Mouse (Mus musculus): ENCODE data around the gene Pom121l2. TPM values are rescaled to one million over a fixed set of nuclear protein-coding genes. Genes with fewer than 3 reads are reported as not detected.

The Pom121l2 gene
- polyA plus RNA-seq, 1 experiment from 2014 or later = 0.20 TPM

GRCm38 (mm10) chr13:21995331-21995914, 14.4 kb downstream of the Pom121l2 start:
- Histone ChIP-seq H3K9me3 (no peaks in the 10 kb centered on the region), H3K27ac (no peak overlapping the region), H3K4me3 (peak overlapping the region; percentile 33), H3K4me1 (peaks cover 14% of the 10 kb centered on the region; the same call in 1 of the 2 replicates), H3K9ac (no peak overlapping the region), H3K27me3 (peaks cover 67% of the 10 kb centered on the region), H3K36me3 (no peaks in the 10 kb centered on the region), H3K4me2 (peak overlapping the region; percentile 44)
- ATAC-seq (ENCODE audit: insufficient number of reproducible peaks, low FRiP score, low TSS enrichment, low read depth) = no peak
- WGBS = under 1% methylated on average over 21 of the region's 21 CpGs

GRCm38 (mm10) chr13:21996101-21996839, 15.3 kb downstream of the Pom121l2 start:
- no peak for ATAC-seq (ENCODE audit: insufficient number of reproducible peaks, low FRiP score, low TSS enrichment, low read depth)
- Histone ChIP-seq H3K4me3 (peak overlapping the region; percentile 33), H3K27me3 (peaks cover 76% of the 10 kb centered on the region), H3K4me1 (peaks cover 14% of the 10 kb centered on the region; the same call in 1 of the 2 replicates), H3K27ac (no peak overlapping the region), H3K9me3 (no peaks in the 10 kb centered on the region), H3K36me3 (no peaks in the 10 kb centered on the region), H3K4me2 (peak overlapping the region; percentile 44), H3K9ac (no peak overlapping the region)
- WGBS = 3% methylated on average over 12 of the region's 12 CpGs

- Histone ChIP-seq H3K4me1 (peaks cover 15% of the 10 kb centered on the region; the same call in 1 of the 2 replicates), H3K9me3 (no peaks in the 10 kb centered on the region), H3K27ac (no peak overlapping the region), H3K4me2 (peak overlapping the region; percentile 32), H3K36me3 (no peaks in the 10 kb centered on the region), H3K27me3 (peaks cover 81% of the 10 kb centered on the region), H3K4me3 (peak overlapping the region; percentile 13; the same call in 1 of the 2 replicates), H3K9ac (no peak overlapping the region)
- ATAC-seq (ENCODE audit: insufficient number of reproducible peaks, low FRiP score, low TSS enrichment, low read depth) = no peak
- WGBS = under 1% methylated on average over 13 of the region's 13 CpGs
These were observed 15.8 kb downstream of the Pom121l2 start for GRCm38 (mm10) chr13:21996840-21997185.

- ATAC-seq (ENCODE audit: insufficient number of reproducible peaks, low FRiP score, low TSS enrichment, low read depth) = no peak
- H3K9me3 ChIP-seq = no peaks in the 10 kb centered on the region
- peak overlapping the region; percentile 13; the same call in 1 of the 2 replicates for H3K4me3 ChIP-seq
- no peaks in the 10 kb centered on the region for H3K36me3 ChIP-seq
- no peak overlapping the region for H3K9ac ChIP-seq
- peaks cover 17% of the 10 kb centered on the region; the same call in 1 of the 2 replicates for H3K4me1 ChIP-seq
- WGBS = 4% methylated on average over 21 of the region's 21 CpGs
- peak overlapping the region; percentile 32 for H3K4me2 ChIP-seq
- no peak overlapping the region for H3K27ac ChIP-seq
- peaks cover 86% of the 10 kb centered on the region for H3K27me3 ChIP-seq
These were observed 16.3 kb downstream of the Pom121l2 start for GRCm38 (mm10) chr13:21997201-21997820.

GRCm38 (mm10) chr13:21997821-21998220, 16.8 kb downstream of the Pom121l2 start:
- Histone ChIP-seq H3K4me3 (no peak overlapping the region), H3K27me3 (peaks cover 90% of the 10 kb centered on the region), H3K9ac (no peak overlapping the region), H3K9me3 (no peaks in the 10 kb centered on the region), H3K4me1 (peaks cover 17% of the 10 kb centered on the region; the same call in 1 of the 2 replicates), H3K4me2 (no peak overlapping the region), H3K27ac (no peak overlapping the region), H3K36me3 (no peaks in the 10 kb centered on the region)
- 13% methylated on average over 4 of the region's 4 CpGs for WGBS
- ATAC-seq (ENCODE audit: insufficient number of reproducible peaks, low FRiP score, low TSS enrichment, low read depth) = no peak

GRCm38 (mm10) chr13:21998412-21998811, 17.4 kb downstream of the Pom121l2 start:
- no peaks in the 10 kb centered on the region for H3K9me3 ChIP-seq
- no peak overlapping the region for H3K27ac ChIP-seq
- peaks cover 17% of the 10 kb centered on the region; the same call in 1 of the 2 replicates for H3K4me1 ChIP-seq
- no peak overlapping the region for H3K4me2 ChIP-seq
- peaks cover 93% of the 10 kb centered on the region for H3K27me3 ChIP-seq
- no peak overlapping the region for H3K9ac ChIP-seq
- no peaks in the 10 kb centered on the region for H3K36me3 ChIP-seq
- WGBS = 21% methylated on average over 3 of the region's 3 CpGs
- ATAC-seq (ENCODE audit: insufficient number of reproducible peaks, low FRiP score, low TSS enrichment, low read depth) = no peak
- no peak overlapping the region for H3K4me3 ChIP-seq

GRCm38 (mm10) chr13:21999147-21999546, 18.2 kb downstream of the Pom121l2 start:
- no peaks in the 10 kb centered on the region for H3K36me3 ChIP-seq
- H3K4me2 ChIP-seq = no peak overlapping the region
- no peak overlapping the region for H3K9ac ChIP-seq
- ATAC-seq (ENCODE audit: insufficient number of reproducible peaks, low FRiP score, low TSS enrichment, low read depth) = no peak
- H3K4me3 ChIP-seq = no peak overlapping the region
- no peaks in the 10 kb centered on the region for H3K9me3 ChIP-seq
- peaks cover 96% of the 10 kb centered on the region for H3K27me3 ChIP-seq
- peaks cover 17% of the 10 kb centered on the region; the same call in 1 of the 2 replicates for H3K4me1 ChIP-seq
- H3K27ac ChIP-seq = no peak overlapping the region
- WGBS = 42% methylated on average over 4 of the region's 4 CpGs

GRCm38 (mm10) chr13:22001346-22001745, 20.4 kb downstream of the Pom121l2 start:
- 55% methylated on average over 2 of the region's 2 CpGs for WGBS
- no peak overlapping the region for H3K4me3 ChIP-seq
- H3K9me3 ChIP-seq = no peaks in the 10 kb centered on the region
- H3K27me3 ChIP-seq = peaks cover 100% of the 10 kb centered on the region
- no peak overlapping the region for H3K4me2 ChIP-seq
- no peak overlapping the region for H3K9ac ChIP-seq
- H3K36me3 ChIP-seq = no peaks in the 10 kb centered on the region
- no peak overlapping the region for H3K27ac ChIP-seq
- H3K4me1 ChIP-seq = peaks cover 22% of the 10 kb centered on the region
- ATAC-seq (ENCODE audit: insufficient number of reproducible peaks, low FRiP score, low TSS enrichment, low read depth) = no peak

- Histone ChIP-seq H3K27me3 (peaks cover 100% of the 10 kb centered on the region), H3K4me3 (no peak overlapping the region), H3K4me2 (no peak overlapping the region), H3K36me3 (no peaks in the 10 kb centered on the region), H3K9ac (no peak overlapping the region), H3K27ac (no peak overlapping the region), H3K4me1 (peaks cover 23% of the 10 kb centered on the region), H3K9me3 (no peaks in the 10 kb centered on the region)
- no peak for ATAC-seq (ENCODE audit: insufficient number of reproducible peaks, low FRiP score, low TSS enrichment, low read depth)
- WGBS = 15% methylated on average over 5 of the region's 5 CpGs
These were observed 20.8 kb downstream of the Pom121l2 start for GRCm38 (mm10) chr13:22001823-22002222.

- ATAC-seq (ENCODE audit: insufficient number of reproducible peaks, low FRiP score, low TSS enrichment, low read depth) = peak; percentile 79
- Histone ChIP-seq H3K9ac (peak overlapping the region; percentile 42; the same call in 1 of the 2 replicates), H3K27me3 (peaks cover 99% of the 10 kb centered on the region), H3K27ac (no peak overlapping the region), H3K4me2 (peak overlapping the region; percentile 96), H3K4me1 (peaks cover 22% of the 10 kb centered on the region), H3K9me3 (no peaks in the 10 kb centered on the region), H3K4me3 (peak overlapping the region; percentile 57), H3K36me3 (no peaks in the 10 kb centered on the region)
- WGBS = 1% methylated on average over 45 of the region's 45 CpGs
These were observed 24.8 kb downstream of the Pom121l2 start for GRCm38 (mm10) chr13:22005605-22006333.

GRCm38 (mm10) chr13:22006334-22007120, 25.5 kb downstream of the Pom121l2 start:
- Histone ChIP-seq H3K4me3 (peak overlapping the region; percentile 57), H3K9ac (0 out of 2 replicates have a peak overlapping the region, but pooled peaks have one; percentile 42), H3K36me3 (no peaks in the 10 kb centered on the region), H3K27ac (no peak overlapping the region), H3K4me2 (peak overlapping the region; percentile 96), H3K4me1 (peaks cover 22% of the 10 kb centered on the region), H3K27me3 (peaks cover 97% of the 10 kb centered on the region), H3K9me3 (no peaks in the 10 kb centered on the region)
- WGBS = under 1% methylated on average over 38 of the region's 38 CpGs
- peak; percentile 74; the same call in 1 of the 2 replicates for ATAC-seq (ENCODE audit: insufficient number of reproducible peaks, low FRiP score, low TSS enrichment, low read depth)
